Mouse (Mus musculus) brain, embryonic 14.5 days (tissue): ENCODE data around the gene Gm6899. TPM values are rescaled to one million over a fixed set of nuclear protein-coding genes. Genes with fewer than 3 reads are reported as not detected.

Experiments
- DNase-seq: peaks from one replicate; pipeline ENCODE4 v3.0.0-alpha.2; 2011; ENCODE audit warnings: low read depth
- CTCF ChIP-seq: fragments of 200-500 bp; IDR thresholded peaks from 2 replicates; pipeline ENCODE4 v1.5.1; 2012; ENCODE audit warnings: inconsistent platforms, mild to moderate bottlenecking, moderate library complexity, borderline replicate concordance; ENCODE audit not compliant: insufficient read depth, insufficient read length; ENCODE audit errors: extremely low read depth
- POLR2A ChIP-seq: fragments of 200-500 bp; IDR thresholded peaks from 2 replicates; pipeline ENCODE4 v1.6.1; 2012; ENCODE audit warnings: mild to moderate bottlenecking, inconsistent platforms, borderline replicate concordance; ENCODE audit not compliant: poor library complexity, insufficient read depth, insufficient read length, severe bottlenecking; ENCODE audit errors: extremely low read depth
- polyA plus RNA-seq: library from polyadenylated mRNA; depleted of rRNA; stranded (reverse); fragments of >200 nt; gene quantifications from 2 replicates; pipeline ENCODE4 v1.2.3, GENCODE M21; 2012; rRNA removed

The Gm6899 gene
- not detected in 2 replicates for polyA plus RNA-seq

GRCm38 (mm10) chr11:26593061-26594059 is at the start of gene Gm6899, which contains the start of gene Vrk2:
Gene Gm6899, plus strand, starts transcription at chr11:26593241.
Gene Vrk2, minus strand, starts transcription at chr11:26593999.
- DNase-seq: peak; percentile 86
- TF ChIP-seq POLR2A (peak; percentile 32; the same call in 1 of the 2 replicates), CTCF (peak; percentile 36; the same call in 1 of the 2 replicates)

- no peak for DNase-seq
- TF ChIP-seq CTCF (no peak), POLR2A (no peak)
Measured at GRCm38 (mm10) chr11:26551551-26551950, 41.5 kb upstream of the Gm6899 start.

GRCm38 (mm10) chr11:26585409-26586366 is 7.4 kb upstream of the Gm6899 start:
- DNase-seq: peak; percentile 89
- TF ChIP-seq CTCF: no peak
- TF ChIP-seq POLR2A: no peak

- TF ChIP-seq POLR2A: no peak
- no peak for TF ChIP-seq CTCF
- DNase-seq: peak; percentile 90
Measured at GRCm38 (mm10) chr11:26586367-26587183, 6.5 kb upstream of the Gm6899 start.

- DNase-seq: no peak
- TF ChIP-seq POLR2A: no peak
- TF ChIP-seq CTCF: no peak
Measured at GRCm38 (mm10) chr11:26587184-26587524, 5.9 kb upstream of the Gm6899 start.

GRCm38 (mm10) chr11:26592395-26593053 is 517 bp upstream of the Gm6899 start:
- peak; percentile 40 for DNase-seq
- no peak for TF ChIP-seq CTCF
- no peak for TF ChIP-seq POLR2A

- no peak for TF ChIP-seq POLR2A
- no peak for TF ChIP-seq CTCF
- DNase-seq: no peak
Measured at GRCm38 (mm10) chr11:26594487-26594886, 1.4 kb downstream of the Gm6899 start.

GRCm38 (mm10) chr11:26596186-26596585 is 3.1 kb downstream of the Gm6899 start:
- DNase-seq: peak; percentile 72
- TF ChIP-seq POLR2A (no peak), CTCF (no peak)

GRCm38 (mm10) chr11:26597145-26597544 is 4.1 kb downstream of the Gm6899 start:
- no peak for DNase-seq
- TF ChIP-seq CTCF: no peak
- no peak for TF ChIP-seq POLR2A

GRCm38 (mm10) chr11:26597761-26598160 is 4.7 kb downstream of the Gm6899 start:
- TF ChIP-seq CTCF: no peak
- TF ChIP-seq POLR2A: no peak
- no peak for DNase-seq
